Mouse (Mus musculus) embryonic fibroblast, embryonic 13.5 days (primary cell): ENCODE results near the gene Rfc4. TPM values are rescaled to one million over a fixed set of nuclear protein-coding genes. Genes with fewer than 3 reads are reported as not detected.
"Not testable (repeated sequence)": the region's sequence is repeated elsewhere in the genome, so short reads cannot be mapped to it uniquely, and the experiment has no call there.

Experiments used
- H3K27ac ChIP-seq: 2 replicates; pipeline ENCODE4 v1.5.1; 2012; ENCODE audit warnings: low read length, control low read depth, inconsistent platforms; ENCODE audit not compliant: insufficient read depth
- H3K4me1 ChIP-seq: 2 replicates; pipeline ENCODE4 v1.6.1; 2011; ENCODE audit warnings: low read length; ENCODE audit not compliant: control insufficient read depth, insufficient read depth
- H3K4me3 ChIP-seq: 2 replicates; pipeline ENCODE4 v1.5.1; 2011; ENCODE audit warnings: mild to moderate bottlenecking, control low read depth, low read length; ENCODE audit not compliant: insufficient read depth
- CTCF ChIP-seq: IDR thresholded peaks from 2 replicates; pipeline ENCODE4 v1.5.1; 2011; ENCODE audit warnings: mild to moderate bottlenecking, control low read depth, low read length, moderate library complexity, borderline replicate concordance; ENCODE audit not compliant: insufficient read depth
- POLR2A ChIP-seq: IDR thresholded peaks from 2 replicates; pipeline ENCODE4 v1.6.1; 2011; ENCODE audit warnings: low read depth, mild to moderate bottlenecking, control low read depth, low read length, moderate library complexity
- polyA plus RNA-seq: library from polyadenylated mRNA; stranded (reverse); fragments of >200 nt; gene quantifications from 2 replicates; pipeline ENCODE4 v1.2.4, GENCODE M21; 2011; ENCODE audit warnings: low read depth; ENCODE audit not compliant: missing spikeins, insufficient read length

The Rfc4 gene
- polyA plus RNA-seq, 1 experiment = 22.3 TPM

DNA sequence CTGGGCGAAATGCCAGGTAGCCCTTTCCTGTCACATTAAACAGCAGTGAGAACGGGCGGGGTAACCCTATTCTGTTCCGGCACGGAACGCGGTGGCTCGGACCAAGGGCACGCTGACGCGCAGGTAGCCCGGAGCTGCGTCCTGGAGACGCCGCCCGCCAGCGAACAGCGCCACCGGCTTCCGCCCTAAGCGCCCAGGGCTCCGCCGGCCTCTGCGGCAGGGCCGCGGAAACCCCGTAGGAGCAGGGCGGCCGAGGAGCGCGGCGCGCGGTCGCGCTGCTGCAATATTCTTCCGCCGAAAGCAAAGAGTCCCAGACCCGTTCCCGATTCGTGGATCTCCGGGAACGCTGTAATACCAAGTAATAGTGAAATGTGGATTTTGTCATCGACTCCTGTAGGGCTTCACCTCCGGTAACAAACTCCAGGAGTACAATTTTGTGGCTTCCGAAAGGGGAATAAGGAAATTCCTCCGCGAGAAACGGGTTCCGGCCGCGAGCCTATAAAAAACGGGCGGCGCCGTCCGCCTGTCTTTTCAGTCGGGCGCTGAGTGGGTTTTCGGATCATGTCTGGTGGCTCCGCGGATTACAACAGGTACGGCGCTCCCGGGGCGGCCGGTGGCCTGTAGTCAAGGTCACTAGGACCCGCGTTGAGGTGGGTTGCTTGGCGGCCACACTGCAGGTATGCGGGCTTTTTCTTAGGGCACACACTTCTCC is 20.1 kb downstream of the Rfc4 start, which contains the start of gene Eif4a2:
Gene Eif4a2 (plus strand): TSS at position 214 of the 712 bp plus-strand sequence.
- TF ChIP-seq POLR2A (peak; percentile 98), CTCF (no peak)
- H3K4me3 ChIP-seq = peak within 1 kb of the TSS; percentile 98
- no peaks in the 10 kb centered on the region for H3K4me1 ChIP-seq
- peak within 1 kb of the TSS; percentile 99 for H3K27ac ChIP-seq

- no peaks in the 10 kb centered on the region for H3K4me1 ChIP-seq
- TF ChIP-seq POLR2A (no peak), CTCF (no peak)
- H3K27ac ChIP-seq = no peak overlapping the region
- H3K4me3 ChIP-seq = no peak overlapping the region
Observed at GRCm38 (mm10) chr16:23106121-23106520, 21.4 kb downstream of the Rfc4 start.

- Histone ChIP-seq H3K27ac (no peak overlapping the region), H3K4me3 (no peak overlapping the region), H3K4me1 (no peaks in the 10 kb centered on the region)
- TF ChIP-seq POLR2A = no peak
- TF ChIP-seq CTCF = no peak
Observed at GRCm38 (mm10) chr16:23103841-23104240, 23.7 kb downstream of the Rfc4 start.

DNA sequence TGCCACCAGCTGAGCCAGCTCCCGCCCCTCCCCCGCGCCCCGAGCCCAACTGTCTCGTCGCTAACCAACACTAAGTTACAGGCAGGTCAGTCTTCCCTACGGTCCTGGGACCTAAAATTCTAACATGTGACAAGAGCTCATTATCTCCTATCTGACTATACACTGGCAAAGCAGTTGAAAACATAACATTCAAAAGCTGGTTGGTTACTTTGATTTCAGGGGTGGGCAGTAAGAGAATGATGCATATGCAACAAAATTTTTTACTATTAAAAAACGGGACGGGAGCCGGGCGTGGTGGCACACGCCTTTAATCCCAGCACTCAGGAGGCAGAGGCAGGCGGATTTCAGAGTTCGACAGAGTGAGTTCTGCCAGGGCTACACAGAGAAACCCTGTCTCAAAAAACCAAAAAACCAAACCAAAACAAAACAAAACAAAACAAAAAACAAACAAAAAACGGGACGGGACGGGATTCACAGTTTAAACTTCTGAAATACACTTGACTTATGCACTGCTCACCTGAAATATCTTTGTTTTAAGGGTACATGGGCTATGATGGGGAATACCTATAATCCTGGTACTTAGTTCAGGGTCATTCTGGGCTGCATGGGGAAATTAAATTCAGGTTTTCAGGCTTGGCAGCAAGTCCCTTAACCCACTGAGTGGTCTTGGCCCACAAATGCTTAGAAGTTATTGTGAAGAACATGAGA is 24.3 kb downstream of the Rfc4 start:
- H3K4me1 ChIP-seq = no peaks in the 10 kb centered on the region
- H3K4me3 ChIP-seq = peak overlapping the region; percentile 5; the same call in 1 of the 2 replicates
- no peak overlapping the region for H3K27ac ChIP-seq
- no peak for TF ChIP-seq POLR2A
- no peak for TF ChIP-seq CTCF

- TF ChIP-seq CTCF (no peak), POLR2A (no peak)
- no peak overlapping the region for H3K27ac ChIP-seq
- no peaks in the 10 kb centered on the region for H3K4me1 ChIP-seq
- H3K4me3 ChIP-seq = peak overlapping the region; percentile 5
Observed at GRCm38 (mm10) chr16:23102340-23103037, 25.0 kb downstream of the Rfc4 start.

GRCm38 (mm10) chr16:23100613-23101012 is 26.9 kb downstream of the Rfc4 start:
- no peak overlapping the region for H3K27ac ChIP-seq
- TF ChIP-seq POLR2A = no peak
- no peak for TF ChIP-seq CTCF
- no peak overlapping the region for H3K4me3 ChIP-seq

DNA sequence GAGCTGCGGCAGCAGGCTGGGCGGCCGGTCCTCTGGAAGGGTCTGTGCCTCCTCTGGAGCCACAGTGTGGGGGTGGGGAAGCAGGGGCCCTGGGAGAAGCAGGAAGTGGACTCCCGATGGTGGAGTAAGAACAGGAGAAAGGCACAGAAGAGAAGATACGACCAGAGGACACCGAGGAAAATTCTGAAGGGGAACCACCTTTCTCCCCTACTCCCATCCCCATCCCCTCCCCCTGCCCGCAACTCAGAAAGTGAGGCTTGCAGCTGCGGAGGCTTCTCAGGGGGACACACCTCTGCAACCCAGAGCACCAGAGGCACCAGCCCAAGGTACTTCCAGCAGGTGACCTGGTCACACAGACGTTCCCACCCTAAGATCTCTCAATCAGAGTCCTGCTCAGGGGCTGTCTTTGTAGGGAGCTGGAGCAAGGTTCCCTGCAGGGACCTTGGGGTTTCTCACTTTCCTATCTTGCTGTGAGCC is 27.4 kb downstream of the Rfc4 start:
- TF ChIP-seq CTCF (no peak), POLR2A (no peak)
- Histone ChIP-seq H3K4me1 (no peaks in the 10 kb centered on the region; the same call in 1 of the 2 replicates), H3K27ac (no peak overlapping the region), H3K4me3 (no peak overlapping the region)

More at GRCm38 (mm10) chr16:23100613-23101012, 26.9 kb downstream of the Rfc4 start:
- no peaks in the 10 kb centered on the region; the same call in 1 of the 2 replicates for H3K4me1 ChIP-seq

GRCm38 (mm10) chr16:23099632-23100031 is 27.9 kb downstream of the Rfc4 start:
- Histone ChIP-seq H3K4me3 (no peak overlapping the region), H3K27ac (no peak overlapping the region), H3K4me1 (no peaks in the 10 kb centered on the region; the same call in 1 of the 2 replicates)
- TF ChIP-seq POLR2A (no peak), CTCF (no peak)

- not testable (repeated sequence) for H3K4me3 ChIP-seq, H3K27ac ChIP-seq, H3K4me1 ChIP-seq
Observed at GRCm38 (mm10) chr16:23098105-23098452, 29.5 kb downstream of the Rfc4 start.

DNA sequence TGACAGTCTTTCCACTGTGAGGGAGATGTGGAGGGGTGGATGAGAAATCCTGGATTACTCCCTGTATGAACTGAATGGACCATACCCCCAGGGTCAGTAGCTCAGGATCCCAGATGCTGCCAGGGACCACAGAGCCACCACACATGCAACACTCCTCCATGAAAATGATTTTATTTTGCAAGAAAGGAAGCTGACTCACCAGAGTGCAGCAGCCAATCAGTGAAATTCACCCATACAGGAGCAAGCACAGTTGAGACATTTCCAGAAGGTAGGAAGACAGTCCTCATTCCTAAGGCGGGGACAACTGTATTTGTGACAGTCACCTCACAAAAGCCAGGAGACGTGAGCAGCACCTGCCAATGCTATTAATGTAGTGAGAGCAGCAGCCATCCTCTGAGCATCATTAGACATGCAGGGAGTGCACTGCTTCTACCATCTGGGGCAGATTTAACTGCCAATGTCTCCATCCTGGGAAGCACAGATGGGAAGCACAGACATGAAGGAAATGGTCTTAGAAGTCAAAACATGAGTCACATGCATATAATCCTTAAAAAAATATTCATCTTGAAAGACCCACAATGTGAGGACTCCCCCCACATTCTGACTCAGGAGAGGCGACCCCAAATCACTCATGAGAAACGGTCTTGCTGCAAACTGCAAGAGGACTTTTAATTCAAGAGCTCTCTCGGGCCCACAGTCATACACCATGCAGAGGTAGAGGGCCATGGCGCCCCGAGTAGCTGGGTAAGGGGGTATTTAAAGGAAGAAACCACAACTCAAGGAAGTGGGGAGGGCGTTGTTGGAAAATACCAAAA is 30.0 kb downstream of the Rfc4 start:
- not testable (repeated sequence) for H3K4me3 ChIP-seq

DNA sequence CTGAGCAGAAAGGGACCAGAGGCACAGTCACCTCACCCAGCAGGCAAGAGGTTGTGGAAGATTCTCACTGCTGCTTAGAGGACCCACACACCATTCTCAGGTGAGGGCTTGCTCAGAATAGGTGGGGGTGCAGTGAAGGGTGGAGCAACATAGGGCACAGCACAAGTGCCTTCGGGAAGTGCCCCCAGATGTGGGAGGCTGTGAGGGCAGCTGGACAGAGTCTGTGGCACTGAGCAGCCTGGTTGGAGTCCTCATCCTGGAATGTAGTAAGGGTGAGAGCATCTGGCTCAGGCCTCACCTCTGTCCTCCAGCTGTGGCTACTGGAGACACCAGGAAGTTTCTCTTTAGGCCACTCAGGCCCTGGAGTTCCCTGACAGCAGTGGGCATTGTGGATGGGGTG is 30.7 kb downstream of the Rfc4 start:
- H3K27ac ChIP-seq, H3K4me1 ChIP-seq, H3K4me3 ChIP-seq: not testable (repeated sequence)

More for the DNA sequence above, 30.0 kb downstream of the Rfc4 start:
- H3K4me1 ChIP-seq = not testable (repeated sequence)
- H3K27ac ChIP-seq = peak overlapping the region; percentile 7; the same call in 1 of the 2 replicates

DNA sequence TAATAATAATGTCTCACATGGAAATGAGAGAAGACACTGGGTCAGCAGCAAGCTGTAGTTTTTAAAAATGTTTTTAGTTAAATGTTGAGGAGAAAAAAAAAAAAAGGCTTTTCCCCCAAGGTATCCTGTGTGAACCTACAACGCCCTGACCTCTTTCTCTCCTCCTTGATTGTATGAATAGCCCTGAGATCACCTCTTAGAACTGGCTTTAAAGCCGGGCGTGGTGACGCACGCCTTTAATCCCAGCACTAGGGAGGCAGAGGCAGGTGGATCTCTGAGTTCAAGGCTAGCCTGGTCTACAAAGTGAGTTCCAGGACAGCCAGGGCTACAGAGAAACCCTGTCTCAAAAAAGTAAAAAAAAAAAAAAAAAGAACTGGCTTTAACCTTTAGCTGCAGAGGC is 32.0 kb downstream of the Rfc4 start:
- not testable (repeated sequence) for H3K27ac ChIP-seq, H3K4me3 ChIP-seq, H3K4me1 ChIP-seq
